Mouse (Mus musculus) midbrain, embryonic 15.5 days (tissue): ENCODE measurements around the gene Fgf7. TPM values are rescaled to one million over a fixed set of nuclear protein-coding genes. Genes with fewer than 3 reads are reported as not detected.

ENCODE experiments used
- ATAC-seq: fragments of 200-750 bp; cut with Nextera tagmentation; replicated peaks from 2 replicates; pipeline ENCODE4 v1.8.0; 2017; ENCODE audit warnings: moderate TSS enrichment
- H3K27ac ChIP-seq: fragments of 300-500 bp; sonication (generic); 2 replicates; pipeline ENCODE4 v1.5.1; 2015; ENCODE audit warnings: mild to moderate bottlenecking, inconsistent platforms
- H3K27me3 ChIP-seq: fragments of 300-500 bp; sonication (generic); replicated peaks from 2 replicates; pipeline ENCODE4 v1.6.1; 2015; ENCODE audit warnings: inconsistent platforms
- H3K36me3 ChIP-seq: fragments of 300-500 bp; sonication (generic); replicated peaks from 2 replicates; pipeline ENCODE4 v1.6.1; 2015; ENCODE audit warnings: inconsistent platforms
- H3K4me1 ChIP-seq: fragments of 300-500 bp; sonication (generic); 2 replicates; pipeline ENCODE4 v1.6.1; 2015; ENCODE audit warnings: inconsistent platforms
- H3K4me2 ChIP-seq: fragments of 300-500 bp; sonication (generic); 2 replicates; pipeline ENCODE4 v1.6.1; 2015; ENCODE audit warnings: inconsistent platforms, mild to moderate bottlenecking, moderate library complexity
- H3K4me3 ChIP-seq: fragments of 300-500 bp; sonication (generic); 2 replicates; pipeline ENCODE4 v1.5.1; 2015; ENCODE audit warnings: mild to moderate bottlenecking, inconsistent platforms
- H3K9ac ChIP-seq: fragments of 300-500 bp; sonication (generic); 2 replicates; pipeline ENCODE4 v1.6.1; 2015; ENCODE audit warnings: mild to moderate bottlenecking, inconsistent platforms
- H3K9me3 ChIP-seq: fragments of 300-500 bp; sonication (generic); 2 replicates; pipeline ENCODE4 v1.6.1; 2016; ENCODE audit warnings: inconsistent platforms
- WGBS: fragments of 180-500 bp; shearing (Covaris S2); methylation state at CpG from one replicate; pipeline ENCODE4 v1.1.7; 2015; ENCODE audit warnings: mixed read lengths; 5-methylcytosine and 5-hydroxymethylcytosine counted together
- polyA plus RNA-seq: library from polyadenylated mRNA; unstranded; fragments of >200 nt; fragmentation: Nextera tagmentation; extraction: Ambion mirVana; gene quantifications from 2 replicates; pipeline ENCODE4 v1.2.1, GENCODE M21; 2015

Fgf7 gene
- 0.27 and 0.48 TPM in 2 replicates for polyA plus RNA-seq

DNA sequence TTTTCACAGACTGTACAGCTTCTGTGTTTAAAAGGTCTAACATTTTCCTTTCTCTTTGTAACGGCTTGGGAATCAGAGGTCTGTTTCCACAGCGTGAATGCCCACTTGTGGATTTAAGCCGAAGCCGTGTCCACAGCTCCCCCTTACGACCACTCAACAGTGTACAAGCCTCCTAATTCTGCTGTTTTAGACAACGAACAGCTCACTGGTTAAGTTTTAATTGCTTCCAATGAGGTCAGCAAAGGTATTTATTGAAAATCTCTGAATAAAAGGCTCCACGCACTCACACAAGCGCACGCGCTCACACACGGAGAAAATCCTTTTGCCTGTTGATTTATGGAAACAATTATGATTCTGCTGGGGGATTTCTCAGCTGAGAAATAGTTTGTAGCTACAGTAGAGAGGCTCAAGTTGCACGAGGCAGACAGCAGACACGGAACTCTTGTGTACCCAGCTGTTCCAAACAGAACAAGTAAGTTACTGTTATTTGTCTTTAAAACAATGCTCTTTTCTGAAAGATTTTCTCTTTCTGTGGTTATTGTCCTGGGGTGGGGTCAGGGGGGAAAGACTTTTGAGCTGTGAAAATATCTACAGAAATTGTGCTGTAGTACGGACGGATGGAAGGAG lies at the start of gene Fgf7:
TSS of gene Fgf7 (plus strand) at position 280 of the 627 bp plus-strand sequence.
- H3K4me2 ChIP-seq, result no peak within 1 kb of the TSS
- H3K27ac ChIP-seq, result no peak within 1 kb of the TSS
- 53% methylated on average over 15 of the region's 15 CpGs for WGBS
- H3K9me3 ChIP-seq, result no peaks in the 10 kb centered on the region
- no peaks in the 10 kb centered on the region for H3K4me1 ChIP-seq
- ATAC-seq, result peak; percentile 52; the same call in 1 of the 2 replicates
- H3K4me3 ChIP-seq, result no peak within 1 kb of the TSS
- no peaks in the 10 kb centered on the region for H3K36me3 ChIP-seq
- no peaks in the 10 kb centered on the region for H3K27me3 ChIP-seq
- no peak within 1 kb of the TSS for H3K9ac ChIP-seq

DNA sequence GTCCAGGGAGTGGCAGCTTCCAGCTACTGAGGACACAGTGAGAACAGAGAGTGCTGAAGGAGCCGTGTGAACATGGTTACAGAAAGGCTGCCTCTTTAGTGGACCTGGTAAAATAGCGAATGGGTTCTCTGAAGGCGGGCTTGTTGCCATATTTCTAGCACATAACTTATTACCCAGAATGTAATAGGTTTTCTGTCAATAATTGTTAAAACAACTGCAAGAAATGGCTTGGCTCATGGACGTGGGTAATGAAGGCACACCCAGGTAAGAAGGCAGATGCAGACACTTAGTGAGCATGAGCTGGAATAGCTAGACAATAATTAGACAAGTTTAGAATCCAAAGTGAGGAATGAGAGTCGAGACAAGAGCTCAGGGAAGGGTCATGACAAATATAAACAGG lies 32.2 kb upstream of the Fgf7 start:
- WGBS, result 80% methylated on average over 5 of the region's 5 CpGs

DNA sequence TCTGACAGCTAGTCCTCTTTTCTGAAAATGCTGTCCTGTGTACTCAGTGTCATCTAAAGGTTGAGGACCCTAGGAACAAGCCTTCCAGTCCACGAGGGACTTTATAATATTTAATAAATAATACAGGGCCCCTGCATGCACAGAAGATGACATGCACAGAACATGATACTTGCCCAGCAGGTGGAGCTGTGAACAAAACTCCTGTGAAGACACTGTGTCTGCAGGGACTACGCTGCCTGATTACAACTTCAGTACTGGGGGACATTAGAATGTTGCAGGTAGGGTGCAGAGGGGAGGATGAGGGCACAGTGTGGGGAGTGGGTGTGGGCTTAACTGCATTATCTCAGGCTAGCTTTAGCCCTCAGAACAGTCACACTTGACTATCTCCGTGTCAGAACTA lies 28.4 kb upstream of the Fgf7 start:
- peak; percentile 86 for ATAC-seq
- H3K4me2 ChIP-seq, result no peak overlapping the region
- H3K27ac ChIP-seq, result no peak overlapping the region
- H3K4me1 ChIP-seq, result no peaks in the 10 kb centered on the region; the same call in 1 of the 2 replicates
- no peaks in the 10 kb centered on the region for H3K9me3 ChIP-seq
- no peaks in the 10 kb centered on the region for H3K27me3 ChIP-seq
- H3K9ac ChIP-seq, result no peak overlapping the region
- WGBS, result 42% methylated on average over 3 of the region's 3 CpGs
- no peaks in the 10 kb centered on the region for H3K36me3 ChIP-seq
- no peak overlapping the region for H3K4me3 ChIP-seq

More for the DNA sequence above, 32.2 kb upstream of the Fgf7 start:
- H3K4me3 ChIP-seq, result no peak overlapping the region
- H3K36me3 ChIP-seq, result no peaks in the 10 kb centered on the region
- H3K9me3 ChIP-seq, result no peaks in the 10 kb centered on the region
- H3K27me3 ChIP-seq, result no peaks in the 10 kb centered on the region
- no peak overlapping the region for H3K27ac ChIP-seq
- no peak overlapping the region for H3K9ac ChIP-seq
- ATAC-seq, result no peak
- no peak overlapping the region for H3K4me2 ChIP-seq
- H3K4me1 ChIP-seq, result no peaks in the 10 kb centered on the region; the same call in 1 of the 2 replicates

DNA sequence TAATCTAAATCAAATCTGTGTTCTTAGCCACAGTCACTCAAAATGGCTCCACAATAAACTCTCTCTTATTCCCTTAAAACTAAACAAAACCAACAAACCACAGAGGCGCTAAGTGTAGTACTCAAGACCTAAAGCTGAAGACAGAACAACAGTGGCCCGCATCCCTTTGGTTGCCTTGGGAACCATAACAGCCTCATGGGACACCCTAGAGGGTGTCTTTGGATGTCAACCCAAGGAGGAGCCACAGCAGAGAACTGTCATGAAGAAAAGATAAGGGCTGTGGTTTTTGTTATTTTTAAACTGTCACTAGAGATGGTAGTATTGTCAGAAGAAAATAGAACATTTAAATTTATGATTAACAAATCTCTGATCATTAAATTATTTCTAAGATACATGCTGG lies 27.7 kb upstream of the Fgf7 start:
- H3K27ac ChIP-seq, result no peak overlapping the region
- H3K9ac ChIP-seq, result no peak overlapping the region
- no peaks in the 10 kb centered on the region for H3K36me3 ChIP-seq
- ATAC-seq, result no peak
- no peak overlapping the region for H3K4me2 ChIP-seq
- no peaks in the 10 kb centered on the region for H3K9me3 ChIP-seq
- H3K27me3 ChIP-seq, result no peaks in the 10 kb centered on the region
- H3K4me3 ChIP-seq, result no peak overlapping the region
- WGBS, result 51% methylated on average over 2 of the region's 2 CpGs
- H3K4me1 ChIP-seq, result no peaks in the 10 kb centered on the region; the same call in 1 of the 2 replicates

DNA sequence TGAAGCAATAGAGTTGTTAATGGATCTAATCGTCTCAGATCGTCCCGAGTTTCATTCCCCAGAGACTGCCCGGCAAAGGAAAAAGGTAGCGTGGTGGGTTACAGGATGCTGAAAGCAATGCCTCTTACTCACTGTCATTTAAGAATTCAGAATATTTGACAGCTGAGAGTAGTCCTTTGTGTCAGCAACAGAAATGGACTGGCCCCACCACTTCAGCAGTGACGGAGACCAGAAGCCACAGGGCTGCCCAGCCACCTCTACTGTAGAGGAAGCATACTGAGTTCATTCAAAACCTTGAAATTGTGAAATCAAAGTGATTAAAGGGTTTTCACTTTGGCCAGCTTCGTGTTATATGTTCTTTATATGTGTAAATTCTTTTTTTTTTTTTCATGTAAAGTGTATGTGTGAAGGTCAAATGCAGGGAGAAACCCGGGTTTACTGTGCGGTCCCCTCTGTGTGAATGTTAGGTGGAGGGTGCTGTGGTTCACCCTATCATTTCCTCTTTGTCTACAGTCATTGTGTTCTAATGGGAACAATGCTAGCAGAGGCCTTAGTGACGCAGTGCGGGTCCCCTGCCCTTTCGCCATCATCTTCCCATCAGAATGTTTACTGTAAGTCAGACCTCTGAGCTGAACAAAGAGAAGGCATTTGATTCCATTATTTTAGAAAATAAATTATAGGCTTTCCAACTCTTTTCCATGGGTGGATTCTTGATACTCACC lies 19.3 kb upstream of the Fgf7 start:
- ATAC-seq, result peak; percentile 69

DNA sequence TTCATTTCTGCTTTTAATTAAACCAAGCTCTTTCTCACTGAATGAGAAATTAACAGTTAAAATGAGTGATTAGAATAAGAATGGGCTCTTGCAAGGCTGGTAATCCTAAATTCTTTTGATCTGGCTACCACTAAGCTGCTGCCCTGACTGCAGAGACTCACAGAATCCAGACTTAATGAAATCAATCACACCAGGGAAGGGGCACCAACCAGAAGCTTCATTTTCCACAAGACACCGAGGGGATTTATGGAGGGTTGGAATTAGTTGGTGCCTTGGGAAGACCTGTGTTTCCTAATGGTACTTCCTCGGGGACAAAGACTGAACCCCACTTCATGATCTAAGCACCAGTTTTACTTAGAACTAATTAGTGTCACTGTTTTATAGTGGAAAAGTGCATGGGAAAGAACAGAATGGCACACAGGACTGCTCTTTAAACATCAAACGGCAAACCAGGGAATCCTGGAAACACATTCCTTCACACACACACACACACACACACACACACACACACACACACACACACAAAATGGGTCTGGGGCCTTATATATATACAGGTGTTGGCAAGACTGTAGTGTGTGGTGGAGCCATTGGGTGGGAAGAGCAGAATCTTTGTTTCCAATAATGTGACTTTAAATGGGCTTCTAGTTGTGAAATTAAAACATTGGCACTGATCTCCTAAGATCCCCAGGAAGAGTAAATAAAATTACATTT lies 18.5 kb upstream of the Fgf7 start:
- H3K4me1 ChIP-seq, result 0 out of 2 replicates have a peak, but pooled peaks cover 13% of the 10 kb centered on the region
- no peaks in the 10 kb centered on the region for H3K27me3 ChIP-seq
- H3K4me3 ChIP-seq, result no peak overlapping the region
- peak overlapping the region; percentile 17; the same call in 1 of the 2 replicates for H3K27ac ChIP-seq
- peak; percentile 90 for ATAC-seq
- no peaks in the 10 kb centered on the region for H3K36me3 ChIP-seq
- WGBS, result 13% methylated on average over 3 of the region's 3 CpGs
- no peaks in the 10 kb centered on the region for H3K9me3 ChIP-seq
- H3K9ac ChIP-seq, result no peak overlapping the region
- H3K4me2 ChIP-seq, result no peak overlapping the region

More for the DNA sequence above, 19.3 kb upstream of the Fgf7 start:
- no peaks in the 10 kb centered on the region for H3K36me3 ChIP-seq
- no peak overlapping the region for H3K4me3 ChIP-seq
- H3K4me2 ChIP-seq, result no peak overlapping the region
- H3K27me3 ChIP-seq, result no peaks in the 10 kb centered on the region
- H3K9ac ChIP-seq, result no peak overlapping the region
- 0 out of 2 replicates have a peak, but pooled peaks cover 13% of the 10 kb centered on the region for H3K4me1 ChIP-seq
- no peaks in the 10 kb centered on the region for H3K9me3 ChIP-seq
- peak overlapping the region; percentile 56 for H3K27ac ChIP-seq
- 29% methylated on average over 12 of the region's 12 CpGs for WGBS

DNA sequence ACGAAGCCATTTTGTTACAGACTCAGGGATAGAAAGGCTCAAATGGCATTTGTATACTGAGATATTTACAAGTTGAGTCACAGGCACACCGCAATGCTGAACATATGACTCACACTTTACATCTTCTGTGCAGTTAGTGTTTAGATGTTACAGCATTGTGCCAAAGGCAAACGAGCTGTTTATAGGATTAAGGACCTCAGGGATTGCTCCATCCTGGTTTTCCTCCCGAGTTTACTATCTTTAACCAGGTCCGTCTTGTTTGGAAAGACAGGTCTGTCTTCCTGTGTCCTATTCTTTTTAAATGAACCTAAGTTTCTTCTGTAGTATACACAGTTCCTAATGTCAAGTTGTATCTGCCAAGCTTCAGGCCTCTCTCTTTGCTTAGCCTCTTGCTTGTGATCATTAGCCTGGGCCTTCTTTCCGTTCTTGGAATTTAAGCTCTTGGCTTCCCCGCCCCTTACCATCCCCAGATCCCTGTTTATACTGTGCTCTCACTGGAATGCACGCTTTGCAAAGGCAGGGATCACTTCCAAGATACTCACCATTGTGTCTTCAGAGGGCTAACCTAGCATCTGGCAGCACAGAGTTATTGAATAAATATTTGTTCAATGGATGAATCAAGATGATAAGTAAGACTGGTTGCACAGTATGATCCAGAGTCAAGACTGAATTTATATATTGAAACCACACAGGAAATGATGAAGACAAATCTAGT lies 3.1 kb upstream of the Fgf7 start:
- ATAC-seq, result no peak
- no peaks in the 10 kb centered on the region for H3K36me3 ChIP-seq
- 64% methylated on average over 8 of the region's 8 CpGs for WGBS
- H3K9ac ChIP-seq, result no peak overlapping the region
- no peak overlapping the region for H3K4me3 ChIP-seq
- no peak overlapping the region for H3K4me2 ChIP-seq
- H3K9me3 ChIP-seq, result no peaks in the 10 kb centered on the region
- no peaks in the 10 kb centered on the region for H3K27me3 ChIP-seq
- H3K4me1 ChIP-seq, result no peaks in the 10 kb centered on the region
- H3K27ac ChIP-seq, result no peak overlapping the region

DNA sequence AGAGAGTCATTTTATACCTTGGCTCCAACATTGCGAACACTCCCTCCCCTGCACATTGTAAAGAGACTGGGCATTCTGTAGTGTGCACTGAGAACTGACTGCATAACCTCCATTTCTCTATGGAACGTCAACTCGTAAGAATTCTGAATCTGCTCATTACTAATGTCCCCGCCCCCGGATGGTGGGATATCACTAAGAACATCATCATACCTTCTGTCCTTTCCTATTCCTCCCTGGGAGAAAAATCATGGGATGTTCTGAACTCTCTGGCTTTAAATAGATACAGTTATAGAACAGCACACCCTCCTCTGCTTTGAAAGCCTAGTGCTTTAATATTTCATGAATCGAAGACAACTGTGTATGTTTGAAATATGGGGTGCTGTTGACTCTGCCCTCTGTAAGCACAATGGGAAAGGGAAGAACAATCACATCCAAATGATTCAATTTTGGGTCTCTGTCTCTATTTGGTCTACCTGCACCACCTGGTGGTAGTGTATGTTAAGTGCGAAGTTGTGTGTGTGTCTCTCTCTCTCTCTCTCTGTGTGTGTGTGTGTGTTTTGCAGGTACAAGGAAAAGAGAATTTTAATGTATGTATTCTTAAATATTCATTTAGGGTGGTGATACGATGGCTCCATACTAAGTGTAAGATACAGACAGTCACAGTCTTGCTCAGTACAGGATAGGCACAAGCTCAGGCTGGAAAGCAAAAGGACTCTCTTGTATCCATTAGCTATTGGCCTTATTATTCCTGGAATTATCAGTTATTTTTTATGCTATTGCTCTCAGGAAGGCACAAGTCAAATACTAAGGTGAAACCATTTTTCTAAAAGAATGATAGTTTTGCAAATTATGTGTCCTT lies 1.1 kb upstream of the Fgf7 start:
- Histone ChIP-seq H3K4me1 (no peaks in the 10 kb centered on the region), H3K9ac (no peak overlapping the region), H3K4me2 (no peak overlapping the region), H3K4me3 (no peak overlapping the region), H3K27ac (no peak overlapping the region), H3K9me3 (no peaks in the 10 kb centered on the region), H3K36me3 (no peaks in the 10 kb centered on the region), H3K27me3 (no peaks in the 10 kb centered on the region)
- peak; percentile 75 for ATAC-seq
- WGBS, result 79% methylated on average over 8 of the region's 8 CpGs

DNA sequence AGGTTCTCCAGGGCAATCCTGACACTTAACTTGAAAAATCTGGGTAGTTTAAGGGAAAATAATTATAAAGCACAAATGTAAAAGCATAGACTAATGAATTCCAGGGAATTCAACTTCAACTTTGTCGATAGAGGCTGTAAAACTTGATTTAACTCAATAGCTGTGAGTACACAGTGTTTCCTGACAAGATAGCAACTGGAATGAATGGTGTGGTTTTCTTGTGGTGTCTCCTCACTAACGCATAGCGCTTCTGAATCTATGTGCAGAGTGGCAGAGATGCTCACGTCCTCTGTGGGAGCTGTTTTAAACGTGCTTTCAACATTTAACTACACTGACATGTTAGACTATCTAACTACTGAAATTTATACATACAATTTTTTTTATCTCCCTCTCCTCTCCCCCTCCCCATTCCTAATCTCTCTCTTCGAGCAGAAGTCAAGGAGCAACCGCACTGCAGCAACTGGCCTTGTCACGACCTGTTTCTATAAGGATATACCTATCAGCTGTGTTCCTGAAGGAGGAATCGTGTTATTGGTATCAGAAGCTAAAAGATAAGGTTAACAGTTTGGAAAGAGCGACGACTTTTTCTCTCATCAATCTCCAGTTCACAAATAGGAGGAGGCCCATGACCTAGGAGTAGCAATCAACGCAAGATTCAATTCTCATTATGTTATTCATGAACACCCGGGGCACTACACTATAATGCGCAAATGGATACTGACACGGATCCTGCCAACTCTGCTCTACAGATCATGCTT lies 734 bp downstream of the Fgf7 start:
- 85% methylated on average over 15 of the region's 15 CpGs for WGBS
- H3K4me2 ChIP-seq, result no peak overlapping the region
- H3K4me1 ChIP-seq, result no peaks in the 10 kb centered on the region
- no peak overlapping the region for H3K9ac ChIP-seq
- no peak overlapping the region for H3K4me3 ChIP-seq
- H3K9me3 ChIP-seq, result no peaks in the 10 kb centered on the region
- H3K27me3 ChIP-seq, result no peaks in the 10 kb centered on the region
- H3K36me3 ChIP-seq, result no peaks in the 10 kb centered on the region
- ATAC-seq, result no peak
- H3K27ac ChIP-seq, result no peak overlapping the region

DNA sequence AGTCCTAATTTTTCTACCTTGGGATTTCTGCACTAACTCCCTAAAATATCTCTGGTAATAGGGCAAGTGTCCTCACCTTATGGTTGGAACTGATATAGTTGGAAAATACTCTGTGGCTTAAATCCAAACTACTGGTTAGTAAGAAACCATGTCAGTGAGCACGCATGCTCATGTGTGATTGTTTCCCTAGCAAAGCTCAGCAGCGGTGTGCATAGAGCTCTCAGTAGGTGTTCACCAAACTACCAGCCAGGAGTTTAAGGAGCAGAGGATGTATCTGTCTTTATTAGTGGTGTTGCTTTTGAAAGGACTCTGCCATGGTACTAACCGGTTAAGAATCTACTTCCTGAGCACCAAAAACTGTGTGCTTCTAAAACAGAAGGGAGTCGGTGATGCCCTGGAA lies 1.7 kb downstream of the Fgf7 start:
- no peaks in the 10 kb centered on the region for H3K4me1 ChIP-seq
- H3K9ac ChIP-seq, result no peak overlapping the region
- no peaks in the 10 kb centered on the region for H3K36me3 ChIP-seq
- no peak overlapping the region for H3K4me2 ChIP-seq
- H3K27me3 ChIP-seq, result no peaks in the 10 kb centered on the region
- 88% methylated on average over 4 of the region's 4 CpGs for WGBS
- ATAC-seq, result no peak
- no peaks in the 10 kb centered on the region for H3K9me3 ChIP-seq
- no peak overlapping the region for H3K4me3 ChIP-seq
- no peak overlapping the region for H3K27ac ChIP-seq
